Mouse (Mus musculus) lung, postnatal 0 days (tissue): Measurements from ENCODE around the gene Adamtsl4. TPM values are rescaled to one million over a fixed set of nuclear protein-coding genes. Genes with fewer than 3 reads are reported as not detected.
"Not testable (repeated sequence)": the region's sequence is repeated elsewhere in the genome, so short reads cannot be mapped to it uniquely, and the experiment has no call there.

Experiments used
- ATAC-seq: fragments of 200-750 bp; cut with Nextera tagmentation; 2 replicates; pipeline ENCODE4 v1.8.0; 2017; ENCODE audit warnings: moderate library complexity
- DNase-seq: peaks from one replicate; pipeline ENCODE4 v3.0.0-alpha.2; 2016; ENCODE audit warnings: low spot score
- H3K27ac ChIP-seq: fragments of 300-500 bp; sonication (generic); 2 replicates; pipeline ENCODE4 v1.5.1; 2014; ENCODE audit warnings: antibody characterized with exemption, mild to moderate bottlenecking, low read length, mixed read lengths
- H3K27me3 ChIP-seq: fragments of 300-500 bp; sonication (generic); replicated peaks from 2 replicates; pipeline ENCODE4 v1.6.1; 2014; ENCODE audit warnings: low read length, mixed read lengths; ENCODE audit not compliant: insufficient read depth
- H3K36me3 ChIP-seq: fragments of 300-500 bp; sonication (generic); 2 replicates; pipeline ENCODE4 v1.6.1; 2014; ENCODE audit warnings: low read length, mixed read lengths; ENCODE audit not compliant: insufficient read depth
- H3K4me1 ChIP-seq: fragments of 300-500 bp; sonication (generic); 2 replicates; pipeline ENCODE4 v1.6.1; 2014; ENCODE audit warnings: antibody characterized with exemption, low read depth, low read length, mixed read lengths; ENCODE audit not compliant: insufficient read depth
- H3K4me2 ChIP-seq: fragments of 300-500 bp; sonication (generic); replicated peaks from 2 replicates; pipeline ENCODE4 v1.6.1; 2014; ENCODE audit warnings: low read depth, mild to moderate bottlenecking, low read length, moderate library complexity, mixed read lengths
- H3K4me3 ChIP-seq: fragments of 300-500 bp; sonication (generic); 2 replicates; pipeline ENCODE4 v1.5.1; 2014; ENCODE audit warnings: low read depth, low read length
- H3K9ac ChIP-seq: fragments of 300-500 bp; sonication (generic); replicated peaks from 2 replicates; pipeline ENCODE4 v1.6.1; 2014; ENCODE audit warnings: low read depth, mild to moderate bottlenecking
- H3K9me3 ChIP-seq: fragments of 300-500 bp; sonication (generic); 2 replicates; pipeline ENCODE4 v1.6.1; 2016; ENCODE audit warnings: low read length, mixed read lengths
- CTCF ChIP-seq: IDR thresholded peaks from 2 replicates; pipeline ENCODE4 v1.5.1; 2016; ENCODE audit warnings: antibody characterized with exemption, mild to moderate bottlenecking
- EP300 ChIP-seq: IDR thresholded peaks from 2 replicates; pipeline ENCODE4 v1.6.1; 2016; ENCODE audit warnings: antibody characterized with exemption, mild to moderate bottlenecking, control low read depth
- WGBS: fragments of 180-500 bp; shearing (Covaris S2); extraction: QIAGEN DNeasy Blood & Tissue Kit; methylation state at CpG from one replicate; pipeline ENCODE4 v1.1.7; 2014; 5-methylcytosine and 5-hydroxymethylcytosine counted together
- polyA plus RNA-seq: library from polyadenylated mRNA; unstranded; fragments of >200 nt; fragmentation: Nextera tagmentation; extraction: Ambion mirVana; gene quantifications from 2 replicates; pipeline ENCODE4 v1.2.1, GENCODE M21; 2015

The Adamtsl4 gene
- polyA plus RNA-seq, 1 experiment from 2014 or later: 13.2 TPM

- 92% methylated on average over 3 of the region's 3 CpGs for WGBS
These were observed 30.0 kb downstream of the Adamtsl4 start for GRCm38 (mm10) chr3:95657711-95658110.

DNA sequence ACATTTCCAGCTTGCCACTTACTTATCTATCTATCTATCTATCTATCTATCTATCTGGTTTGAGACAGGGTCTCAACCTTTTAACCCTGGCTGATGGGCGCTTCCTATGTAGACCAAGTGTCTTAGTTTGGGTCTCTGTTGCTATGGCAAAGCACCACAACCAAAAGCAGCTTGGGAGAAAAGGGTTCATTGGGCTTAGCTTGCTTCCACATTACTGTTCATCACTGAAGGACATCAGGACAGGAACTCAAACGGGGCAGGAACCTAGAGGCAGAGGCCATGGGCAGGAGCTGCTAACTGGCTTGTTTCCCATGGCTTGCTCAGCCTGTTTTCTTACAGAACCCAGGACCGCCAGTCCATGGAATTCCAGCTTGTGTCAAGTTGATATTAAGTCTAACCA, 30.6 kb downstream of the Adamtsl4 start:
- H3K9ac ChIP-seq: no peak overlapping the region
- TF ChIP-seq CTCF (no peak), EP300 (no peak)
- ATAC-seq: no peak
- no peak overlapping the region for H3K4me2 ChIP-seq
- peaks cover 14% of the 10 kb centered on the region; the same call in 1 of the 2 replicates for H3K36me3 ChIP-seq
- DNase-seq: no peak
- H3K4me1 ChIP-seq: peaks cover 12% of the 10 kb centered on the region; the same call in 1 of the 2 replicates
- no peak overlapping the region for H3K4me3 ChIP-seq
- no peaks in the 10 kb centered on the region for H3K27me3 ChIP-seq
- no peak overlapping the region for H3K27ac ChIP-seq
- no peaks in the 10 kb centered on the region for H3K9me3 ChIP-seq
- 86% methylated on average over 3 of the region's 3 CpGs for WGBS

More at GRCm38 (mm10) chr3:95657711-95658110, 30.0 kb downstream of the Adamtsl4 start:
- DNase-seq: no peak
- Histone ChIP-seq H3K27me3 (no peaks in the 10 kb centered on the region), H3K4me1 (peaks cover 14% of the 10 kb centered on the region), H3K9me3 (no peaks in the 10 kb centered on the region), H3K36me3 (peaks cover 16% of the 10 kb centered on the region; the same call in 1 of the 2 replicates), H3K27ac (peak overlapping the region; percentile 100), H3K4me2 (peak overlapping the region; percentile 71), H3K9ac (peak overlapping the region; percentile 100), H3K4me3 (no peak overlapping the region)
- TF ChIP-seq EP300 (no peak), CTCF (no peak)
- ATAC-seq: no peak

GRCm38 (mm10) chr3:95655437-95655836, 32.3 kb downstream of the Adamtsl4 start:
- no peak for ATAC-seq
- no peak overlapping the region for H3K4me3 ChIP-seq
- peaks cover under 1% of the 10 kb centered on the region; the same call in 1 of the 2 replicates for H3K36me3 ChIP-seq
- no peak overlapping the region for H3K27ac ChIP-seq
- peaks cover 17% of the 10 kb centered on the region for H3K4me1 ChIP-seq
- no peaks in the 10 kb centered on the region for H3K9me3 ChIP-seq
- H3K4me2 ChIP-seq: no peak overlapping the region
- TF ChIP-seq CTCF: no peak
- TF ChIP-seq EP300: no peak
- DNase-seq: no peak
- WGBS: 86% methylated on average over 5 of the region's 5 CpGs
- no peaks in the 10 kb centered on the region for H3K27me3 ChIP-seq
- H3K9ac ChIP-seq: no peak overlapping the region

- not testable (repeated sequence) for ATAC-seq, DNase-seq, H3K9me3 ChIP-seq, H3K4me2 ChIP-seq, H3K9ac ChIP-seq, H3K27me3 ChIP-seq, H3K4me3 ChIP-seq, H3K36me3 ChIP-seq
- 93% methylated on average over 3 of the region's 3 CpGs for WGBS
- Histone ChIP-seq H3K27ac (peak overlapping the region; percentile 87), H3K4me1 (peaks cover 21% of the 10 kb centered on the region)
These were observed 33.3 kb downstream of the Adamtsl4 start for GRCm38 (mm10) chr3:95654371-95654770.

GRCm38 (mm10) chr3:95653473-95654034, 34.2 kb downstream of the Adamtsl4 start:
- peak; percentile 80 for ATAC-seq
- no peak for TF ChIP-seq CTCF
- TF ChIP-seq EP300: peak; percentile 82; the same call in 1 of the 2 replicates
- H3K9ac ChIP-seq: peak overlapping the region; percentile 29; the same call in 1 of the 2 replicates
- peaks cover 21% of the 10 kb centered on the region for H3K4me1 ChIP-seq
- no peaks in the 10 kb centered on the region for H3K27me3 ChIP-seq
- H3K4me2 ChIP-seq: peak overlapping the region; percentile 23; the same call in 1 of the 2 replicates
- no peaks in the 10 kb centered on the region for H3K9me3 ChIP-seq
- H3K36me3 ChIP-seq: no peaks in the 10 kb centered on the region
- peak; percentile 99 for DNase-seq
- H3K27ac ChIP-seq: peak overlapping the region; percentile 87
- WGBS: 15% methylated on average over 11 of the region's 11 CpGs
- no peak overlapping the region for H3K4me3 ChIP-seq

- TF ChIP-seq CTCF (no peak), EP300 (no peak)
- no peaks in the 10 kb centered on the region for H3K9me3 ChIP-seq
- ATAC-seq (0 out of 2 replicates have a peak, but pooled peaks have one; percentile 13), DNase-seq (peak; percentile 45)
- H3K4me1 ChIP-seq: peaks cover 21% of the 10 kb centered on the region
- no peak overlapping the region for H3K4me2 ChIP-seq
- H3K27me3 ChIP-seq: no peaks in the 10 kb centered on the region
- no peak overlapping the region for H3K4me3 ChIP-seq
- WGBS: 26% methylated on average over 6 of the region's 6 CpGs
- no peak overlapping the region for H3K9ac ChIP-seq
- H3K36me3 ChIP-seq: no peaks in the 10 kb centered on the region
- H3K27ac ChIP-seq: peak overlapping the region; percentile 87
These were observed 34.8 kb downstream of the Adamtsl4 start for GRCm38 (mm10) chr3:95652871-95653270.
